Mouse (Mus musculus) frontal cortex, adult 2 months (tissue): ENCODE measurements at regions not wholly inside any gene's neighbourhood (a gene's known extent, or its start where the extent isn't known, plus 50 kb on each side); places are given as distances from the start of the nearest gene placed in this dataset.

Experiments
- DNase-seq, 2 experiments: peaks; one replicate each; pipeline ENCODE4 v3.0.0; 2022; ENCODE audit warnings: low spot score in 1 of 2; ENCODE audit errors: extremely low spot score in 1 of 2

DNA sequence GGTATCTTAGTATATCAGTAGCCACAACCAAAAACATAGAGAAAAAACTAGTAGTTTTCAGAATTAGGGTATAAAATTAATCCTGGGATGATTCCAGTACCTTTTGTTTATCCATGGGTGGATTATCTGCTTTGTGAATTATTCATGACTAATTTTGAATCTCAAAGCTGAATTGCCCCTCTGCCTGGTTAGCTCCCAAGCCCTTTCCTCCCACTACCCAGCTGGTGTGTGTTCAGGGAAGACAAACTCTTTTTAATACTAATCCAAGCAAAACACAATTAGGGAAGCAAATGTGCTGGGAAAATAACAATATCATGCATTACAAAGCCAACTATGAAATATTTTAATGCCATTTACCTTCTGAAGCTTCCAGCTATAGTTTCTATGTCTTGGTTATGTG is 347.4 kb downstream of the Gm43517 start:
- no peak for DNase-seq

DNA sequence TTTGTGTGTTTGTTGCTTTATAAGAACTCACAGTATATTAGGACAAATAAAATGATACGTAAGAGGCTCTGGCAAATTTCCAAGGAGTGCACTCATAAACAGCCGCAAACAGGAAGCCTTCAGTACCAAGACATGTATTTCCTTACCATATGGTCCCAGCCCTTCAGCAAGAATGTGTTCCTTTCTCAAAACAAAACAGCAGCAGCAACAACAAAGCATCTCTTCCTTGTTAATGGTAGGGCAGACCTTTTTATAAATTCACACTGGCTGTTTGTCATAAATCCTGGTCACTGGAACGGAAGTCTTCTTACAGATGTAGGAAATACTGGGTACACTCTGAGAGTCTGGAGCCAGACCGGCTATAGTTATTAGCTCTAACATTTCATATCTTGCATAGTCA is 352.1 kb downstream of the Gm43517 start:
- DNase-seq: no peak

DNA sequence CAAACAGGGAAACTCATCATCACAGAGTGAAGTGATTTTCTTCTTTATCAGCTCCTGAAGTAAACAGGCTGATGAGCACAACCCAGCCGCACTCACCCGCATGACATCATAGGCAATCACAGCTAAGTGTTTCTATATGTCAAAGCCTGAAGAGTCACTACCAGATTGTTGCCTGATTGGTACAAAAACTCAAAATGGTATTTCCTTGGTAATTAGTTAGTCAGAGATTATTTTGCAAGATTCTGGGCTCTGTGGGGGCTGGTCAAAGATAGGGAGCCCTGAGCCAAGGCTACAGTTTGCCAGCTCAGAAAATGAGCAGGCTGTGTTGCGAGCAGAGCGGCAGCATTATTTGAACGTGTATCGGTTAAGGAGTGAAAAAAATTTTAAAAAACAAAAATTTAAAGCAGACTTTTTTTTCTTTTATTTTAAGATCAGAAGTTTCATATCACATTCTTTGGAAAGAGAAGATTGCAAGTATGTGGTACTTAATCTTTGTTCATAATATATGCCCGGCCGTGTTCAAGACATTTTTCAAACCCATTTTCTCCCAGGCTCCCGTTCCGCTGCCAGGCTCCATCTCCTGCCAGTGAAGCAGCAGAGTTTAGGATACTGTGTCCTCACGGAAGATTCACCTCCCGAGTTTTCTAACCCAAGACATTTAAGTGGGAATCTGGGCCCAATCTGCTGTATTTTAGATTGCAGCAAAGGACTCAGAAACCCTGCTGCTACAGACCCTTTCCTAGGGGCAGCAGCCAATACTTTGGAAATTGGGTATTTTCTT is 355.2 kb downstream of the Gm43517 start:
- peak; percentile 4 to 42 for DNase-seq

DNA sequence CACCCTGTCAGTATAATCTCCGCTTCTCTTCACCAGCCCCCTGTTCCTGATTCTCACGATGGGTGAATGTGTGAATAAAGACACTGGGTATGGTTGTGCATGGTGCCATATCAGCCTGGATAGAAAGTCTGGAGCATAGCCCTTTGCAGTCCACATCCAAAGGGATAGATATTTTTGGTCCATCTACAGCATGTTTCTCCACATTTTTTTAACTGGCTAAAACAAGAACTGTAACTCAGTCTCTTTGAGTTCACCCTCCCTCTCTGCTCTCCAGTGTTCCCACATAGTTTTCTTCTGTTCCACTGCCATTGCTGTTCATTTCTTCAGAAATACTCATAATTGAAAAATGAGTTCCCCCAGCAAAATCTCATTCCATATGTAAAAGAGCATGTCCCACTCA is 358.4 kb downstream of the Gm43517 start:
- DNase-seq: peak; percentile 2 to 30

DNA sequence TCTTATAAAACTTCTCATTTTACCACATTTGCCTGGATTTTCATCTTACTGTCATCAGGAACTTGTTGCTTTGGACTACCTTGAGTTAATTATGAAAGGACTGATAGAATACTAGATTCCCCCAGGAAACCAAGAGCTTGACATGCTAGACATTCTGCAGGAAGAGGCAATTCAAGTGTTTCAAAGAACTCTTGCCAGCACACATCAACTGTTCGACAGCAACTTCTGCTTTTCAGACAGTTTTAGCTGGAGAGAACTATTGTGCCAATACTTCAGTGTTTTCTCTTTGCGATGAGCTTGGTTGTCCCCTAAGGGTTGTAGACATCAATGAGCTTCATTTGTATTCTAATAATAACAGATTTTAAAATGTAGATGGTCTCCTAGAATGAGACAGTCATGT is 362.1 kb downstream of the Gm43517 start:
- DNase-seq: no peak

DNA sequence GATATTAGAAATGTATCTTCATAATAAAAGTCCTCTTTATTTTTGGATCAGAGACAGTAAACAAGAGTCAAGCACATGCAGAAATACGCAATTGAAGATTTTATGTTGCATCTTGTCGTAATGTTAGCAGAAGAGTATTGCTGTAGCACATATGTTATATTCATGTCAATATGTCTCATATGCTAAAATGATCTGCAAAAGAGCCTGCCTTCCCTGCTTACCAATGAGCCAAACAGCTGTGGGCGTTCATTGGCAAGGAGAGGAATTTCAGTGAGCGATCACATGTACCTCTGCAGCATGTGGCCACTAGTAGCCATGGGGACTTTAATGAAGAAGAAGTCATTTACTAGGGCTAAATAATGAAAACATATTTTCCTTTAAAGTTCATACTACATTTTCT is 373.4 kb downstream of the Gm43517 start:
- peak in 1 of 2 experiments; percentile 27 for DNase-seq

DNA sequence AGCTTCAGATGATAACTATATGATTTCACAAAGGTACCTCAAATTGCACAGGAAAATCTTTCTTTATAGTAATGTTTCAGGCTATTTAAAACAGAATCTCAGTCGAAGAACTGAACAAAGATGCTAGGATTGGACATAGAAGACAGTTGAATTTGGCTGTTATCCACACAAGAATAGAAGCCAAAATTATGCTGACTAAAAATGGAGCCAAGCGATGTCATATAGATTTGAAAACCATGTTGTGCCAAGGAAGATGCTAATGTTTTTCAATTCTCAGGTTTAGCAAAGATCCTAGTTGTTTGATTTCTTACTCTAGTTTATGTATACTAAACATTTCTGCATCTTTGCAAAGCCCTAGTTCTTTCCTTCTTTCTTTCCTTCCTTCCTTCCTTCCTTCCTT is 379.6 kb downstream of the Gm43517 start:
- DNase-seq: peak in 1 of 2 experiments; percentile 35

DNA sequence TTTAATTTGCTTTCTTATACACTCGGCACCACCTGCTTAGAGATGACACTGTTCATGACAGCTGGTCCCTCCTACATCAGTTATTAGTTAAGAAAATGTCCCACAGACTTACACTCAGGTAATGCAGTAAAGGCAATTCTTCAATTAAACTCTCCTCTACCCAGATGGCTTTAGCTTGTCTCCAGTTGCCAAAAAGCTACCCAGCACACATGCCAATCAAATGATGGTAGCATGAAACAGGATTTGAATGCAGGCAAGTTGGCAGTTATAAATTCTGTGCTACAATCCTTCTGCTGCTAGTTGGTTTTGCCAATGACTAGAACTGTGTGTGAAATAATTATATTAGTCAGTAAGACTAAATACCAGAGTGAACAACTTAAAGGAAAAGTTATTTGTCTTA is 423.4 kb downstream of the Gm43517 start:
- no peak for DNase-seq

DNA sequence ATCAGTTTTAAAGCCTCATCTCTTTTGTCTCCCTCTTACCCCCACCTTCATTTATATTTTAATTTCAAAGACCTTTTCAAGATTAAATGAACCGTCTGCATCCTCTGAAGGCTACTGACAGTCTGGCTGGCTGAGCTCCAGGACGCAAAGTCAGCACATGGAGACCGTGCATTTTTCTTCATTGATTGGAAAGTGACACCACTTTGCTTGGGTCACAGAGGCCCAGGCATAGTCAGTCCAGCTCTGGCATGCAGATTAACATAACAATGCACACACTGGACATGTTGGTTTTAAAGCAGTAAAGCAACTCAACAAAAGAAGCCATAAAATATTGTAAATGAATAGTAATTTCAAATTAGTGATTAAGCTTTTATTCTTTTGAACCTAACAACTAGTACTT is 429.7 kb downstream of the Gm43517 start:
- DNase-seq: no peak

DNA sequence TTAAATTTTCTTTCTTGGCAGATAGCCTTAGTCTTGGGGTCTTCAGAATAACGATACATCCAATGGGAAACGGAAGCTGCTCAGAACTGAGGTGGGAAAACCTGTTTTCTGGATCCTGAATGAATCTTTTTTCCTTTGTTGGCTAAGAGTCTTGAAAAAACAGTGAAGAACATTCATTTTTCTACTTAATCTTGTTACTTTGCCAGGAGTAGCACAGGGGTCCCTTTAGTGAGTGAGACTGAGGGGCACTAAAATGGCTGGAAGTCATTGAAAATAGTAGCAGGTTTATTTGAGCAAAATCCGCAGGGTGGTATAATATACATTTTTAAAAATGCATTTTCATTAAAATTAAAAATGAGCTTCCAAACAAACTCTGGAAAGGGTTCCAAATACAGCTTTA is 442.8 kb downstream of the Gm43517 start:
- DNase-seq: peak in 1 of 2 experiments; percentile 1

DNA sequence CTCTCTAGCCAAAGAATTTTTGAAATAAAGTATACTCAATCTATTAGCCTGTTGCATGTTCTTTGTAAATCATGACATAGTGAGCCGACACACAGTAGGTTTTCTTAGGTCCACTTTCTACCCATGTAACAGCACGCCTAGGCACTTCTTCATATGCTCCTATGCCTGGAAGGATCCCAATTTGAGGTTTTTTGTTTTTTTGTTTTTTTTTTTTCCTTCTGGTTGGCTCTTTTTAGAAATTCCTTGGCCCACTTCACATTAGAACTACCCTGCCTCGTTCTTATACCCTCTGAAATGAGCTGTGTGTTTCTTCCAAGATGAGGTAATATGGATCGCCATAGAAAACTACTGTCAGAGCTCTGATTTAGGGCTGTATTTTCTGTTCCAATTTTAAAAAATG is 443.6 kb downstream of the Gm43517 start:
- no peak for DNase-seq

DNA sequence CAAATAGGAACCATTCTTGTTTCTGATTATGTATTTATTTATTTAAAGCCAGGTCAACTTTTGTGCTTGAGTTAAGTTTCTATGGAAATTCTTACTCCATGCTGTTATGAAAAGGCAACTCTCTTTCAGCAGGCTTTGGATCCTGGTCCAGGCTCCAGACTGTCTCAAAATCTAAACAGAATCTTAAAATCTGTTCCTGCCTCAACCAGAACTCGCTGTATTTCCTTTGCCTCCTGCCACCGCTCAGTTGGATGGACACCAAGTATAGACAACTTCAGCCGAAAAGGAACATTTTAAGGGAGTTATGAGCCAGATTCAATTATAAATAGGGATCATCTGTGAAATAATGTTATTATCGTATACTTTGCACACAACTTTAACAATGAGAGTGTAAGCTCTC is 445.7 kb downstream of the Gm43517 start:
- DNase-seq: peak in 1 of 2 experiments; percentile 20

DNA sequence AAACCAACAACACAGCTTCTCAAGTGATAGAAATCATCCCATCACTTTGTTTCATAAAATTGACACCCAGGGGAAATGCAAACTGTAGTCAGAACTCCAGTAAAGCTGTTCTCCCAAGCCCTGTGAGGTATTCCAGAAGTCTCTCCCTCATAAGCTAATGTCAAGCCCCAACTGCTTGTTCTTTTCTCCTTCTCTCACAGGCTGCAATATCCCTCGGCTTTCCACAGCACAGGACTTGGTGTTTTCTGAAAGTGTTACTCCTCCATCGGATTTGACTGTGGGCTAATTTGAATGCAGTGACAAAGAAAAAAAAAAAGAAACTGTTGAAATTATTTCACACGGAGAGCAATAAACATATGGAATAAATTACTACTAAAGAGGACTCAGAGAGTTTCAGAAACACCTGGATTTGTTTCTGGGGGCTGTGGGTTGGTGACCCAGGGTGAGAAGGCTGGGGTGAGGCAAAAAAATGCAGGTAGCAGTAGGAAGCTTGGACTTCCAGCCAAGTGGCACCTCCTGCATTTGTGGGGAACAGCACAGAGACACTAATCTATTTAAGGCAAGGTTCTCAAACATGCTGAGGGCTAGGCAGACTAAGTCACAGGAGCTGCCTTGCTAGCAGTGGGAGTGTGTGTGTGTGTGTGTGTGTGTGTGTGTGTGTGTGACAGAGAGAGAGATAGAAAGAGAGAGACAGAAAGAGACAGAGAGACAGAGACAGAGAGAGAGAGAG is 447.3 kb downstream of the Gm43517 start:
- peak; percentile 27 to 40 for DNase-seq

DNA sequence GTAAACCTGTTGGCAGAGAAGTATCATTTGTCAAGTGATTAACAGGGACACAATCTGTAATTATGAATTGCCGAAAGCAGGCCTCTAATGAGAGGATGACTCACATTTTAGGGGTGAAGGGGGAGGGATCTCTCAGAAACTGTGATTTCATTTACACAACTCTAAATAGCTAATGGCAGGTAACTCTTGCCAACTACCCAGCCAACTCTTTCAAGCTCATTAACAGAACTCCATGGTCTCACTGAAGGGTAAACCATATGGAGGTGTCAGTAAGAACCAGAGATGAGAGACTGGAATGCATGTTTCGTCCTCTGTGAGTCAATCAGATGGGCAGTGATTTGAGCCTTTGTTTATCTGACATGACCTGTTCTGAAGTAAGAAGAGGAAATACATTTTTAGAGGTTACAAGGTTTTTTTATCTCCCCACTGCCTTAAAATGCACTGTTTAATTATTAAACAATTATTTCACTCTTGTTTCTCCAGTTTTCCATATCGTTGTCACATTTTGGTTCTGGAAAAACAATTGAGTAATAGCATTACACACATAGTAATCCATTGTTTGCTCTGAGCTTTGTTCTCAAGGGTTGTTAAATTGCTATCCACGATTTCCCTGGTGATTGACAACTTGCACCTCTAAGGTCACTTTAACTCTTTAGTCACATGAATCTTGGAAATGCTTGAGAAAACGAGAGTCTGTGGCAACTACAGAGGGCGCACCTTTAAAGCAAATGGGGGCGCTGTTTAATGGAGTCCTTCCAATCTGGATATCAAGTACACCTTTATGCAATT is 451.5 kb downstream of the Gm43517 start:
- DNase-seq: no peak

DNA sequence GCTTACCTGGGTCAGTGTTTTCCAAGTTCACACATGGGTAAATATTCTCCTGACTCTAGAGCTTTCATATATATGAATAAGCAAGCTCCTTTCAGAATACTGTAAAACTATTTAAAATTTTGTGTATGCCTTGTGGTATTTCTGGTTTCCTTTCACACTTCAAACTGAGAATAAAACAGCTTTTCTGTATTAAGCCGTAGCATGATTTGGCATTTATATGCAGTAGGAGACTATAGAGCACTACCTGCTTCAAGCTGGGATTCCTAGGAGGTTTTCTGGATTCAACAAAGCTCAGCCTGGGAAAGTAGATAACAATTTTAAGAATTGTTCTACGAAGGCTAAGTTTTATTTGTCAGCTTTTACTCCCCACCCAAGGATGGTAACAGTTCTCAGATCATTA is 500.5 kb downstream of the Gm43517 start:
- DNase-seq: peak in 1 of 2 experiments; percentile 31

DNA sequence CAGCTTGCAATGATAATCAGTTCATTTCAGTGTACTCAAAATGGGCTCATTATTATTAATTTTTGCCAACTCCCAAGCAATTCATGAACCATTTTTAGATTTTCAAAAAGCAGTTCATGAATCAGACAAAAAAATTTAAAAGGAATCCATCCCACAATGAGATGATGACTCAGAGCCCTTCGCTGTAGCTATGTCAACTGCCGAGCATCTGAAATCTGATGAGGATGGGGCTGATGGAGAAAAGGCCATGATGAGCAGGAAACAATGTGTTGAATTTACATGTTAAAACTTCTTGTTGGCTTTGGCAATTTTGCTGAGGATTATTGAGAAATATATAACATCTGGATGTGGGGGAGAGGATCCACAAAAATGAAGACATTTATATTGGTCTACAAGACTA is 502.3 kb downstream of the Gm43517 start:
- DNase-seq: peak in 1 of 2 experiments; percentile 39

DNA sequence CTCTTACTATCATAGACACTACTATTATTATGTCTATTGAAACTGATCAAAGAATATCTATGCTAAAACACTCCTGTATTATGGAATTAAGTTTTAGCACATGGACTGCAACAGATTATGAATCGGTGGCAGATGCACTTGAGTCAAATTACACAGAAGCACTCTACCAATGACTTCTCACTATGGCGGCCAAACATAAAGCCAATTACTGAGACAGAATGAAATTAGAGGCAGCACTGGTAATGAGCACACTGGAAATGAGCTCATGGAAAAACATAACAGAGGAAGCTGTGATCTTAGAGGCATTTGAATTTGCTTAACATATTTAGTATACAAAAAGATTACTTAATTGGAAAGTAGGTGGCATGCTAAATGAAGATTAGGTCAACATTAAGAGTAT is 512.8 kb downstream of the Gm43517 start:
- no peak for DNase-seq

DNA sequence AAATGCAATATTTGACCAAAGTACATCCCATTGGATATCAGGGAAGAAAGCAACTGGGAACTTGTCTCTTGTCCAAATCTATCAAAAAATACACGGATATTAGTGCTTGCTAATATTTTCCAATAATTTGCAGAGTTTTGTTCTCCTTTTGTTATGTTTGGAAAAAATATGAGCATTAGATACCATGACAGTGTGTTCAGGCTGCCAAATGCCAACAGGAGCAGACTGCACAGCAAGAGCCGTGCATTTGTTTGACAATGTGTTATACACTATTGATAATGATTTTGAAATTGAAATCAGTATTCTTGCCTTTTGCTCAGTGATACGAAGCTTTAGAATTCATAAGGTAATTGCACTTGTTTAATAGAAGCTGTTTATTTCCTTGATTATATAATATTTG is 530.7 kb downstream of the Gm43517 start:
- DNase-seq: no peak

DNA sequence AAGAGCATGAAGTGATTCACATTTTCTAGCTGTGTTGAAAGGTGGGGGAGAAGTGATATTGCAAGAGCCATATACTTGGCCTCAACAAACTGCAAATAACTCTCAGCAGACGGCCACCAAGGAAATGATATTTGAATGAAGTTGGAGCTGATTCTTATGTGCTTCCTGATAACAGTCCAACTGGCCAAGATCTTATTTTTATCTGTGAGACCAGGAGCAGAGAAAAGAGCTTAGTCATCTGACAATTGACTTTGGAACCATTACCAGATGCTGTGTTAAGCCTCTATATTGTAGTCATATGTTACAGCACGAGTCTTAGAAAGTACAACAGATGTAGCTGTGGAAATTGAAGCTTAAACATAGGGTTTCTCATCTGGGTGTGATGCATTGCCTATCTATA is 536.6 kb downstream of the Gm43517 start:
- peak; percentile 13 to 47 for DNase-seq

DNA sequence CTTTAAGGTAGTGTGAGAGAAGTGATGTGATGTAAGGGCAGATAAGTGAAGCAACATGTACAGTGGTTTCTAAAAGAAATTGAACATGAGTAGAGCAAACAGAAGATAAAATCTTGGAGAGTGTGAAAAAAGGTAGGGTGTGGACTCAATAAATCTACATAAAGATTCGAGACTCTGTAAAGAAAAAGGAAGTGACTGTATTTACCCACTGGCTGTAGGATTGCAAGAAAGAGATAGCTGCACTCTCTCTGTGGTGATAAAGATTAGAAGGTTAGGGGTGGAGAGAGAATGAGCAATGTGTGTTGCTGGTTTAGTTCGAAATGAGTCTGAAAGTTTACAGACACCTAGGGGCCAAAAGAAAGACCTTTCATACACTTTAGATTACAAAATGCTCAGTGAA is 555.8 kb downstream of the Gm43517 start:
- no peak for DNase-seq

DNA sequence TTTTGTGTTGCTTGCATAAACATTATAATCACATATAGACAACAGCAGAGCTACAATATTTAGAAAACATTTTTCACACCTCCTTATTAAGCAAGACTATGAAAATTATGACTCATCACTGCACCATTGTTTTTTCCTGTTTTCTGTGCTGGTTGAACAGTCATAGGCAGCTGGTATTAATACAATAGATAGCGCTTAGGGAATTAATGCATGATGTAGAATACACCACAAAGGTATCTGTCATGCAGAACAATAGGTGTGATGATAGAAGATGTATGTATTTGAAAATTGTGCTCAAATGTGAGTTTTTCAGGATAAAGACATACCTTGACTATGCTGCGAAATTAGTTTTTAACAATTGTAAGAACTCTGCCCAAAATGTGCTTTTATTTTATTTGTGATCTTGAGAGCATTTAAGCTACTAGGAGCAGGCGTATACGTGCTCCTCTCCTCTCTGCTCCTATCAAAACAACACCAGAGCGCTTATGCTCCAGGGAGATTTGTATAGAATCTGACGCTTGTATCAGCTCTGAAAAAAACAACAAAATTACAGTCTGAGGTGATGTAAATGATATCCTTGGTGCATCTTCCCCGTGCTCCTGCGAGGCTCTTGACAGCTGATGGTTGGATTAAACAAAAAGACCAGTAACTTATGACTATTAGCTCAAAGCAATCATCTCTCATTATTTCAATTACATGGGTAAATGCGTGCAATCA is 560.1 kb downstream of the Gm43517 start:
- no peak for DNase-seq
